Mouse (Mus musculus): ENCODE data around the gene Trappc2l.

- TF ChIP-seq POLR2A (IDR thresholded peaks at IDR 0.05; ENCODE audit: insufficient read length, low read depth) (no peak), REST (IDR thresholded peaks at IDR 0.05; ENCODE audit: insufficient read depth, insufficient read length) (no peak), USF1 (IDR thresholded peaks at IDR 0.05; ENCODE audit: low read depth) (no peak), TCF12 (IDR thresholded peaks at IDR 0.05; ENCODE audit: insufficient read depth, poor library complexity, severe bottlenecking) (no peak), MAX (IDR thresholded peaks at IDR 0.05; ENCODE audit: low read depth) (no peak)
Observed at GRCm38 (mm10) chr8:122640825-122641224, 29.4 kb downstream of the Trappc2l start.

Data from myocyte (in vitro differentiated cells).